Mouse (Mus musculus): ENCODE data around the gene Zfand2b.
A peak's percentile ranks its signal among the peaks of the same experiment; 100 is the strongest.

Gene Zfand2b

DNA sequence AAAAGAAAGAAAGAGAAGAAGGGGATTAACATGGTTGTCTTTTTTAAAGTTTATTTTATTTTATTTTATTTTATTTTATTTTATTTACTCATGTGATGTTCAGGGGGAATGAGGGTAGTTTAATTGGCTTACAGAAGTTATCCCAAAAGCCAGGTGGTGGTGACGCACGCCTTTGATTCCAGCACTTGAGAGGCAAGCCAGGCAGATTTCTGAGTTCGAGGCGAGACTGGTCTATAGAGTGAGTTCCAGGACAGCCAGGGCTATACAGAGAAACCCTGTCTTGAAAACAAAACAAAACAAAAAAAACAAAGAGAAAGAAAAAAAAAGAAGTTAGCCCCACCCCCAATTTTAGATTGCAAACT is 8.2 kb upstream of the Zfand2b start:
- DNase-seq, result no peak

GRCm38 (mm10) chr1:75168093-75168471 is 364 bp upstream of the Zfand2b start:
- no peak for DNase-seq

DNA sequence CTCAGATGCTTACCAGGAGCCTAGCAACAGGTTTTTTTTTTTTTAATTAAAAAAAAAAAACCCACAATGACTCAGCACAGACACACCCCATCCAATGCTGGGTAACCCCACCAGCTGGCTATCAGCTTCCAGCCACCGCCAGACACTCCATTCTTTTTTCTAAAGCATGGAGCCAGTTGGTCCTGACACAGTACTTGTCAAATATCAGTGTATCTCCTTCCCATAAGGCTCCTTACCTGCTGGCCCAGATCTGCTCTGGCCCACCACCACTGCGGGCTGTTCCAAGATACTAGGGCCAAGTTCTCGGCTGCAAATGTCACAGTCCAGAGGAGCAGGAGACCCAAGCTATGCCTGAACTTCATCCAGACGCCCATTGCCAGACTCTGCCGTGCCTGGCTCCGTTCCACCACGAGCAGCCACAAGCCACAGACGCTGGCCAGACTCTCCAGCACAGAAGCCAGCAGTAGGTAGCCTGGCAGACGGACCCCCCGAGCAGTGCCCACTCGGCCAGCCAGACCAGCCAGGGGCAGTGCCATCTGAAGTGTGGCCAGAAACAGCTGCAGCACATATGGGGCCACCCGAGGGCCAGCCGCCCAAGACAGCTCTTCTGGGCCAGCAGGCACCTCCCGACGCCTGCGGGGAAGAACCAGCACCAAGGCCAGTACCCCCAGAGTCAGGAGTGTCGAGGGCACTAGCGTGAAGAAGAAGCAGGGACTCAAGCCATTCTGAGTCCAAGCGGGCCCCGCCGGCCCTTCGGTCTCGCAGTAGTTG is 11.1 kb downstream of the Zfand2b start:
- DNase-seq, result peak; percentile 37

DNA sequence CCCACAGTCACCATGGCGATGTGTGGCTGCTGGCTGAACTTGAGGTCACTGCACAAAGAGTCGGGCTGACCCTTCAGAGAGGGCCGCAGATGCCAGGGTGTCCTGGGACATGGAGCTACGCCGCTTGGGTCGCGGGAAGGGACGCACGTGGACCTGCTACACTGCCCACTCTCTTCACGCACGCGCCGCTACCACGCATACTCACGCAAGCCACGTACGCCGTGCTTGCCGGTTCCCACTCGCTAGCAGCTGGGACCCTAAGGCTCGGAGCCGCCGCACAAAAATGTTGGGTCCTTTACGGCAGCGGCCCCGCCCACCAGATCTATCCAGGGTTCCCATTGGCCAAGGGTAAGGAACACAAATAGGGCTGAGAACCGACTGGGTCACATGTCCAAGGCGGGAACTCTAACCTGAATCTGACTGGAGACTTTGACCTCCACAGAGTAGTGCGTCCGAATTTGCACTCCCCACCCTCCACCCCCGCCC is 11.7 kb downstream of the Zfand2b start, which contains the start of gene Abcb6:
Gene Abcb6 (minus strand): TSS at position 288 of the 486 bp plus-strand sequence.
- DNase-seq, result peak; percentile 91

DNA sequence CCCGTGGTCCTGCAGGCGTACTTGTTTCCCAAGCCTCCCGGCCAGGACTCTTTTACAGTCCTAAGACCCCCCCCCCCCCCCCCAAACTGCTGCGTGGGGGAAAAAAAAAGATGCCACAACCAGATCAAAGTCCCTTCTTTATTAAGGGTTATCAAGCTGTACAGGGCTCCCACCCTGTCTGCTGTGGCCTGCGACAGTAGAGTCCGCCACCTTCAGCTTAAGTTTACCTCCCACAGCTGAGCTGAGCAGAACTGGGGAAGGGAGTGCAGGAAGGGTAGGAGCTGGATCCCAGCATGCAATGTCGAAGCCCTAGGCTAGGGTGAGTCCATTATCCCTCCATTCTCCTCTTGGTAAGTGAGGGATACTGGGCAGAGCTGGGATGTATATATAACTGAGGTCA is 12.3 kb downstream of the Zfand2b start:
- DNase-seq, result no peak

GRCm38 (mm10) chr1:75181377-75181870 is 13.0 kb downstream of the Zfand2b start:
- no peak for DNase-seq

- DNase-seq, result no peak
Measured at GRCm38 (mm10) chr1:75182160-75182559, 13.7 kb downstream of the Zfand2b start.

DNA sequence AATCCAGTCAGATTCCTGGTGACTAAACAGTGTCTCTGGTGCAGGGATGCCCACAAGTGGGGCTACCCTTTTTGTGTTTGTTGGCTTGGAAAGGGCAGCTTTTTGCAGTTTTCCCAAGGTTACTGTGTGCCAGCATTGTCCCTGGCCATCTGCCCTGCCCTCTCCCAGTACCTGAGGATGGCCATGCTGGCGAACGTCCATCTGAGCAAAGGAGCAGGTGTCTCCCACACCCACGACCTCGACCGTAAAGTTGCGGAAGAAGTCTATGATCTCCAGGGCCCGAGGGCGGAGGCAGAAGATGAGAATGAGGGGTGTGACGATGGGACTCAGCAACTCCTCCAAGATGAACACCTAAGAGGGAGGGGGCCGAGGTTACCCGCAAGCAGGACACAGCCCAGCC is 17.0 kb downstream of the Zfand2b start:
- DNase-seq, result no peak

DNA sequence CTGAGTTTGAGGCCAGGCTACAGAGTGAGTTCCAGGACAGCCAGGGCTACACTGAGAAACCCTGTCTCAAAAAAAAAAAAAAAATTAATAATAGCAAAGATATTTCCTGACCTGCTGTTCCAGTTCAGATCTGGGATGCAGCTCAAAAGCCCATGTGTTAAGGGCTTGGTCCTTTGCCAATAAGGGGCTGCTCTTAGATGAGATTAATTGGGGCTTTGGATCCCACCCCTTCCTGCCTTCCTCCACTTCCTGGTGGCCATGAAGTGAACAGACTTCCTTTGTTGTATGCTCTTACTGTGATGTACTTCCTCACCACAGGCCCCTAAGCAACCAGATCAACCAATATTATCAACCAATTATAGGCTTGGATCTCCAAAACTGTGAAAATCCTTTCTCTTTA is 18.7 kb downstream of the Zfand2b start:
- no peak for DNase-seq

DNA sequence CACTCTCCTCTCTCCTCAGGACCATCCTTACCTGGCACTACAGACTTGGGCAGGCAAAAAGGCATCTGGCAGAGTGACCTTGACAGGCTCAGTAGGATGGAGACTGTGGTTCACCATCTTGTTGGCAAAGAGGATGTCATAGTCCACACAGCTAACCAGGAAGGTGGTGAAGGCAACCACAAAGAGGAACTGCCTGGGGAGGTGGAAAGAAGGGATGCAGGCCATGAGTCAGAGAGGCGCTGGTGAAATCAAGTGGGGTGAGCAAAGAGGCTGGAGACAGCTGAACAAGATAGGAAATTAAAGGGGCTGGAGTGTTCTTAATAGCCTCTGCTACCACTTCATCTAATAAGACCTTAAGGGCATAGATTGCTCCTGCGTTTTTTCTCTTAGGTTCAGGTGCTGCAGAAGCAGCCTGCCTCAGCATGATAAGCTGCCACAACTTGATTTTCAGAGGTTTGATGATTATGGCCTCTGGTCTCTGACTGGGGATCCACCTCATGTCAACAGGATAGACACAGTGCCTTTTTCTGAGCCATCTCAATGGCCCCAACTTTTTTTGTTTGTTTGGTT is 19.6 kb downstream of the Zfand2b start:
- no peak for DNase-seq

DNA sequence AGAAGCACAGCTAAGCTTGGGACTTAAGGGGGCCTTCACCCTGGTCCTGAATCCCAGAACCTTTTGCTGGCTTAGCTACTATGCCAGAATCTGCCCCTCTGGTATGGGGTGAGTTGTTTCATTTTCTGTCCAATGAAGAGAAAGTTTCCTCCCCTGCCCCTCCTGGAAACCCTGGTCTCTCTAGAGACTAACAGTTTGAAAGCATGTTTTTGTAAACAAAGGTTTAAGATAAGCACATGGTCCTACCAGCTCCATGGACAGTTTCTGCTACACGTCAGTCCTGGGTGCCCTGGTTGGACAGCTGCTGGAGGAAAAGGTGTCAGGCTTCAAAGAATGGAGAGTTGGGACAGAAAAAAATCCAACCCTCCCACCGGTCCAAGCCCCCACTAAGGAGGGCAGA is 22.1 kb downstream of the Zfand2b start:
- no peak for DNase-seq

DNA sequence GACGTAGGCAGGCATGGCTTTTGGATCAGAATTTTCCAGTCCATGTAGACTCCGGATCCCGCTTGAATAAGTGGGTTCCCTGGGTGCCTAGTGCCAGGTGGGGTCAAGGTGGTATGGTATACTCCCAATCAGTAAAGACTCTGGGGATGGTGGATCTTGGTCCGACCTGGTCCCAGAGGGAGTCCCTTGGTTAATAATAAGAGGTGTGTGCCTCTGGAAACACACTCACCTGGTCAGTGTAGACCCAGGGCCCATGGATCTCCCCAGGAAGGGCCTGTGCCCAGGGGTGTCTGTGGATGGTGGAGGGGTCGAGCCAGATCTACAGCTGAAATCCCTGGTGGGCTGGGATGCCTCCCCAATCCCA is 22.8 kb downstream of the Zfand2b start:
- no peak for DNase-seq

GRCm38 (mm10) chr1:75191622-75192402 is 23.4 kb downstream of the Zfand2b start, which contains the start of the genes Ankzf1 and Atg9a:
Gene Ankzf1, plus strand, starts transcription at chr1:75192151.
Gene Atg9a, minus strand, starts transcription at chr1:75192196.
- DNase-seq, result peak; percentile 95

- no peak for DNase-seq
Measured at GRCm38 (mm10) chr1:75192452-75192851, 24.0 kb downstream of the Zfand2b start.

GRCm38 (mm10) chr1:75201236-75201635 is 32.8 kb downstream of the Zfand2b start:
- DNase-seq, result no peak

GRCm38 (mm10) chr1:75208967-75209678 is 40.7 kb downstream of the Zfand2b start:
- DNase-seq, result no peak

DNA sequence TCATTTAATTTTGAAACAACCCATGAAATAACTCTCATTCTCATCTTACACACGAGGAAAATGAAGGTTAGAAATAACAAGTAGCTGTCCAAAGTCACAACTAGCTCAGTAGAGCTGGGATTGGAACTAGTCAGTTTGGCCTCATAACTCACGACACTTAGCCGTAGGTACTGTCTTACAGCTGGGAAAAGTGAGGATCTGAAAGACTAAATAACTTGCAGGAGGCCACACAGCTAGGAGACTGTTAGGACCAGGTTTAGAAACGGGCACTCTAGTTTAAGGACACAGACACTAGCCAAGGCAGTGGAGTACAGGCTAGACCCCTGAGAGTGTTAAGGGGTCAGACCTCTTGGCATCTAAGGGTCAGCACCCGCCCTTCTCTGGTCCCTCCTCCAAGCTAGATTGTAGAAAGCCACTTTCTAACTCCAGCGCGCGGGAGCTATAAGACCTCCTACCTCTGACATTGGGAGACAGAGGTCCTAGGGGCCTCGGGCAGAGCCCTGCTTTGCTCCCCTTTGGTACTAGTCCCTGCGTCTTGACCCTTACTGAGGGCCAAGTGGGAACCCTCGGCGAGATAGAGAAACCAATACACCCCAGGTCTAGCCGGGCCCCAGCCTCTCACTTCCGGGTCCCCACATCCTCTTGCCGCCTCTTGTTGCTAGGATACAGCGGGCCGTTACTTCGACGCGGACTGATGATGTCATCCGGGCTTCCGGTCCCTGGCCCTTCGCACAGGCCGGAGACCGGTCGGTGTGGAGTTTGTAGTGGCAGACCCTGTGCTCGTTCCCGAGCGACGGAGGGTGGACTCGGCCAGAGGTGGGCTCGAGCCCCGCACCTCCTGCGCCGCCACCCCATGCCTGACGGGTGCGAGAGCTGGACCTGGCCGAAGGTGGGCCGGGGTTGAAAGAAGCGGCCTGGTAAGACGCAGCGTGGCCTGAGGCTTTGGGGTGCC is 42.0 kb downstream of the Zfand2b start, which contains the start of the genes Glb1l and Stk16:
Gene Glb1l (minus strand): TSS at position 678 of the 952 bp plus-strand sequence.
Gene Stk16 (plus strand): TSS at position 703 of the 952 bp plus-strand sequence.
- peak; percentile 96 for DNase-seq

DNA sequence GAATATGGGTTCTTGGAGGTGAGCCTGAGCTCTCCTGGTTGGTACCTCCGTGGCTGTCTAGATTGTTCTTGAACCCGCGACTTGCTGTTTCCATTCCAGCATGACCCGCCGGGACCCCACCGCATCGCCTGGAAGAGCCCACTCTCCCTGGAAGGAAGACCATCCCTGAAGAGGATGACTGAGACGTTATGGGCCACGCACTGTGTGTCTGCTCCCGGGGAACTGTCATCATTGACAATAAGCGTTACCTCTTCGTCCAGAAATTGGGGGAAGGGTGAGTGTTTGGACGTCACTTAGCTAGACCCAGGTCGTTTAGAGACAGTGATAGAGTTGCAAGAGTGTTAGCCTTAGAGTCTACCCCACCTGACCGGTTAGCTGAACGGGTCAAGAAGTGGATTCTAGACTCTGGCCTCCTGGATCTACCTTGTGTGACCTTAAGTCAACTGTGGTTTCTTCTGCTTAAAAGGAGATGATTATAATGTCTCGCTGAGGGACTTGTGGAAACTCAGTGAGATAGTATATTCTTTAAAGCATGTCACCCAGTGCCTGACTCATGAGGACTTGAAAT is 42.8 kb downstream of the Zfand2b start:
- no peak for DNase-seq

DNA sequence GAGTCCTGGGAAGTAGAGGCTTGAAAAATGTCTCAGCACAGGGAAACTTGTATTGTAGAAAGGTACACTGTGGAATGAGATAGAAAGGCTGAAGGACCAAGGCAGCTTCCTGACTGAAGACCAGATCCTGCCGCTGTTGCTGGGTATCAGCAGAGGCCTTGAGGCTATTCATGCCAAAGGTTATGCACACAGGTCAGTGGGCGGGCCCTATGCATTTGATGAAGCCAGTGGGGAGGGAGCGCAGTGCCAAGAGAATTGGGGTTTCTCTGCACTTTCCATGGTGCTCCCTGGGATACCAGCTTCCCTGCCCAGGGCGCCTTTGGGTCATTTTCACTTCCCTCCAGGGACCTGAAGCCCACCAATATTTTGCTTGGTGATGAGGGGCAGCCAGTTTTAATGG is 44.1 kb downstream of the Zfand2b start:
- no peak for DNase-seq

DNA sequence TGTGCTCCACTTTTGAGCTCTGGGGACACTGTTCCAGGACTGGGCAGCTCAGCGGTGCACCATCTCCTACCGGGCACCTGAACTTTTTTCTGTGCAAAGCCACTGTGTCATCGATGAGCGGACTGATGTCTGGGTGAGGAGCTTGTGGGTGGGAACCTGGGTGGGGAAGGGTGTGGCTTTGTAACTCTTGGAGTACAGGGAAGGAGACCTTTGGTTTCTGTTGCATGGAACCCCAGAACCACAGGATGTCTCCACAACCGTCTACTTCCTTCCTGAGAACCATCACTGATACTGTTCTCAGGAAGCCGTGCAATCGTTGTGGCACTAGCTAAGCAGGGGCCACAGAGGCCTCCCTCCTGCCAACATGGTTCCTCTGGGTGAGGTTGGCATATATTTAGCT is 44.6 kb downstream of the Zfand2b start:
- DNase-seq, result no peak

DNA sequence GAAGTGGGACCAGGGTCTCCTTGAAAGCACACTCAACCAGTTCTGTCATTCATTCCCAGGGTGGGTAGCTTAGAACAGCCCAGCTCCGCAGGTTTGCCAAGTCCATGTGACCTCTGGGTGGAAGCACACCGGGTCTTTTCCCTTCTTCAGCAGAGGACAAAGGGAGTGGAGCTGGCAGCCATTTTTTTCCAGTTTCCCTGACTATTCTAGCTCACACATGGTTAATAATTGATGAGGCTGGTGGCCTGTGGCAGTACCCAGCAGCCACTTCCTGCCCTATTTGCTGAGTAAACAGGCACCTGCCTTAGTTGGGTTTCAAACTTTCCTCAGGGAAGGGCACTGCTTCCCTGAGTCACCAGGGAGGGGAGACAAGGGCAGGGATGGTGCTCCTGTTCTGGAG is 46.0 kb downstream of the Zfand2b start:
- DNase-seq, result no peak
